Mouse (Mus musculus) CD8-positive naive resting alpha-beta T cell, adult 2 months (primary cell): ENCODE measurements around the gene R3hdml.

ENCODE experiments used
- DNase-seq, 2 experiments: peaks; one replicate each; pipeline ENCODE4 v3.0.0; 2022; ENCODE audit warnings: low read depth in 2 of 2, low spot score in 2 of 2

The R3hdml gene

GRCm38 (mm10) chr2:163471710-163472465 is 20.2 kb upstream of the R3hdml start:
- no peak for DNase-seq

- DNase-seq: peak; percentile 96
These were observed 19.7 kb upstream of the R3hdml start, which contains the start of gene Fitm2 for GRCm38 (mm10) chr2:163472466-163472851. TSS of gene Fitm2 (minus strand) at chr2:163472629.

DNA sequence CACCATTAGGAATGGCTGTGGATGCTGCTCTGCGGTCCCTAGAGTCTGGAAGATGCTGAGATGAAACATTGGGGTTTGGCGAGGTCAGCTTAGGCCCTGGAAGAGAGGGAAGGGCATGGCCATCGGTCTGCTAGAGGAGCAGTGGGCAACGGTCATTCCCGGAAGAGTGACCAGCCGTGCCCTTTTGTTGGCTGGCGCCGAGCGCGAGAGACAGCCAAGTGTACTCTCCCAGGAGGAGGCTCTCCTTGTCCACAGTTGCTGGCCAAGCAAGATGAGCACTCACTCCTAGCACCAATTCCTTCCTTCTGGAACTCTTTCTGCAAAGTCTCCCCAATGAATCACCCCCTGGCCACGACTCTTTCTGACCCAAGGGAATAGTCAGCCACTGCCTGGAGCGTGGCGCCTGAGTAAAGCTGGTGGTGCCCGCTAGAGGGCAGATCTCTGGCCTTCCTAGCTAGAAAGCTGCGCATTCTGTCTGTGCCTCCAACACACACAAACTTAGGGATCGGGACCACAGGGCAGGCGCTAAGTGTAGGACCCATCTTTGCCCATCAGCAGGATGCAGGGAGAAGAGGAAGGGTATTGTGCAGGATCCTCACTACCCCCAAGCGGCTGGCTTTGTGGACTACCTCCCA is 11.8 kb upstream of the R3hdml start:
- DNase-seq: no peak

GRCm38 (mm10) chr2:163481539-163482029 is 10.5 kb upstream of the R3hdml start:
- no peak for DNase-seq

- DNase-seq: no peak
These were observed 4.8 kb upstream of the R3hdml start for GRCm38 (mm10) chr2:163487360-163487759.

GRCm38 (mm10) chr2:163489725-163490291 is 2.3 kb upstream of the R3hdml start:
- DNase-seq: no peak

- DNase-seq: no peak
These were observed 1.5 kb upstream of the R3hdml start for GRCm38 (mm10) chr2:163490656-163491055.

DNA sequence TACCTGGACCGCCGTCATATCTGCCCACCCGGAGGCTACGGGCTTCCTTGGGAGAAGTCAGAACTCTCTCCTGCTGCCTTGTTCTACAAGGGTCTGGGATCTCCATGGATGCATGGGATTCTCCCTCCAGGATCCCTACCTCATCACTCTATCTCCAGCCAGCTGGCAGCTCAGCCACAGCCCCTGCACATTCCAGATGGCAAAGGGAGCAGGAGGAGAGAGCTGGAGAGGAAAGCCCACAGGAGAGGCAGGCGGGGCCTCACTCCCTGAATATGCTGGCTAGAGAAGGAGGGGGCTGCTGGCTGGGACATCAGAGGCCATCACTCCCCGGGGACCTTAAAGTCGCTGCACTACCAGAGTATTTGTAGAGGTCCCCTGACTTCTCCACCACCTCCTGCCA is 767 bp upstream of the R3hdml start:
- DNase-seq: no peak

DNA sequence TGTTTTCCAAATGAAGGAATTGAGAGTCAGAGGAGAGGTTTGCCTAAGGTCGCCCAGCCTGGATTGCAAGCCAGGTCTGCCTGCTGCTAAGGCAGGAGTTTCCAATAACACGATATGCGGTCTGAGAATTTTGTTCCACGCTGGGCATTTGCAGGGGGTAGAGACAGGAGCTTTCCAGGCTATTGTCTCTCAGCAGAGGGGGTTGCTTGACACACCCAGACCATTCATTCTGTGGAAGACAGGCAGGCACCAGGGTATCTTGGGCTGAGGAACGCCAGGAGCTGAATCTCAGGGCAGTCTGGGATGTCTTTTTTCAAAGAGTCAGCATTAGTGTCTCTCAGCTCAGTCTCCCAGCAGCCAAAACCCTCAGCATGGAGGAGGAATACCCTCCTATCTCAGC is 913 bp downstream of the R3hdml start:
- DNase-seq: no peak

DNA sequence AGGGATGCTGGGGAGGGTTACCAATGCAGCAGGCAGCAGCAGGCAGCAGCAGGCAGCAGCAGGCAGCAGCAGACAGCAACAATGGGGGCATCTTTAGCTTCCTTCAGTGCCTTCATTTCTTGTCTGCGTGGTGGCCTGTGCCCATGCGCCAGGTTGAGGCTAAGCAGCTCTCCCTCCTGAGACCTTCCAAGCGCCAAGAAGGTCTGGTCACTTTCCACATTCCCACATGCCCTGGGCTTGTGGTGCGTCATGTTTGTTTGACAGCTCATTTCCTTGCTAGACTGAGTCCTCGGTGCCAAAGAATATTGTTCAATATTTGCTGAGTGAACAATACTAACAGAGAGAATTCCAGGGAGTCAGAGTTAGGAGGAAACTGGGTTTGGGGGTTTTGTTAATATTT is 1.9 kb downstream of the R3hdml start:
- DNase-seq: no peak

- DNase-seq: no peak
These were observed 2.3 kb downstream of the R3hdml start for GRCm38 (mm10) chr2:163494456-163494855.

GRCm38 (mm10) chr2:163502219-163502618 is 10.1 kb downstream of the R3hdml start:
- DNase-seq: no peak

DNA sequence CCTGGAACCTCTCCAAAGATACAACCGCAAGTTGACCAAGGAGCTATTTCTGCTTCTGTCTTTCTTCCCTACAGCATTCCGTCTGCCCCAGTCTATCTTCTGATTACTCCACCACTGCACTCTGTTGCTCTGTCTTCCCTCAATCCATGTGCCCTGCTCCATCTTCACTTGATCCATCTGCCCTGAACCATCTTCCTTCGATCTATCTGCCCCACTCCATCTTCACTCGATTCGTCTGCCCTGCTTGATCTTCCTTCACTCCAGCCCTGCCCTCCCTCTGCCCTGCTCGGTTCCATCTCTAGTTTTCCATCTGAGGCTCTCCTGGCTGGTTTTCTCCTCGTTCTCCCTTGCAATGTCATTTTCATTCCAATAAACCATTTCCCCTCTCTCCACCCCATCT is 11.1 kb downstream of the R3hdml start:
- DNase-seq: no peak

DNA sequence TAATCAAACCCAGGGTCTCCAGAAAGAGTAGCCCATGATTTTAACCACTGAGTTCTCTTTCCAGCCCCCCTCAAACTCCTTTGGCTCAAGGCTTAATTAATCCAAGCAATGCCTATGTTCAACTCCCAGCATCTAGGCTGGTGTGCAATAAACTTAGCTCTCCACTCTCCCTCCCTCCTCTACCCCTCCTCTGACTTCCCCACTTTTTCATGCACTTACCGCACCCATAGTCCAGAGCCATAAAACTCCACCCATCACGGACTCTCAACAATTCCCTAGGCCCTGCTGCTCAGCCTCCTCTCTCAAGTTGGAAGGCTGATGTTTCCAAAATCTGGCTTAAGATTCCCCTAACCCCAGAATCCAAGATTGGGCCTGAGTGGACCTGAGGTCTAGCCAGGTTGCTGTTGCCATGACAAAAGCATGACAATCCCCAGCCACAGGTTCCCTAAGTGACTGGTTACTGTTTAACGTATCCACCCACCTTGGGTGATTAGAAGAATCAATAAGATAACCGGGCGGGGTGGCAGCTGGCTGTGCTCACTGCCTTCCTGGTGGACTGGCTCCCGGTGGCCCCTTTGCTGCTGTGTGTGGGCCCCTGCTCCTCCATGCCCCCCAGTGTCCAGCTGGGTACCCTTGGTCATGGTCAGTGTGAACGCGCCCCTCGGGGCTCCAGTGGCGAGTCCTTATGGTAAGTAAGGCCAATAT is 14.3 kb downstream of the R3hdml start, which contains the start of gene Hnf4a:
Gene Hnf4a, plus strand, starts transcription at position 509 of the 705 bp plus-strand sequence.
- no peak for DNase-seq

DNA sequence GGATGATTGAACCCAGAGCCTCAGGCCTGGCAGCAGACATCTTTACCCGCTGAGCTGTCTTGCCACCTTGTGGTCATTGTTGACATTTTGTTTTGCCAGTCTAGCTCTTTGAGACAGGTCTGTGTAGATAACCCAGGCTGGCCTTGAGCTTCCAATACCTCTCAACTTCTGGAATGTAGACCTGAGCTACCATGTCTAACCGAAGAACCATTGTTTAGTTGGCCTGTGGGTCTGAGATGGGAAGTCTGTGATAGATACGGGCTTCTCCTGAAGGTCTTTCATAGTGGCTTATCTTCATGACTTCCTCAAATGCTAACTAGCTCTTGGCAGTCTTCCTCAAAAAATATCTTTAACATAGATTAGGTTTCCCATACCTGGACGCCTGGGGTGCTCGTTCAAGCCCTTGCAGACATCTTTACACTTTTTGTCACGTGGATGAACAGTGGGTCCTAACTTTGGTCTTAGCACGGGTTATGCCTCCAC is 33.7 kb downstream of the R3hdml start:
- no peak for DNase-seq

GRCm38 (mm10) chr2:163527497-163527896 is 35.4 kb downstream of the R3hdml start:
- DNase-seq: no peak

GRCm38 (mm10) chr2:163530418-163530817 is 38.3 kb downstream of the R3hdml start:
- DNase-seq: no peak

DNA sequence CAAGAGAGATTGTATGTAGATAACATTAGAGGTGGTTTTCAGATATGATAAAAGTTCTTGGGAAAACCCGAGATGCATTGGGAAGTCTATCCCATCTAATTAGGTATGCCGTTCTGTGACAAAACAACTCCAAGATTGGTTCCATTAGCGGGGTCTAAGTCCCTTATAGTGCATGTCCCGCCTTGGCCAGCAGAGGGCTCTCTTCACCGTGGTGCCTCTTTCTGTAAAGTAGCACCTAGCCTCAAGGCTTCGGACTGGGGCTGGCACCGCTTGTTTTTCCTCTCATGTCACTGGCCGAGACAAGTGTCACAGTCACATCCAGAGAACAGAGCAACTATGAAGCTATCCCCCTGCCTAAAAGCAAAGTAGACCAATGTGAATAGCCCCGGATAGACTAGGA is 39.8 kb downstream of the R3hdml start:
- DNase-seq: peak; percentile 66 to 77

GRCm38 (mm10) chr2:163533226-163533625 is 41.1 kb downstream of the R3hdml start:
- no peak for DNase-seq

- peak; percentile 73 to 82 for DNase-seq
These were observed 42.9 kb downstream of the R3hdml start for GRCm38 (mm10) chr2:163534958-163535524.

GRCm38 (mm10) chr2:163537443-163537842 is 45.3 kb downstream of the R3hdml start:
- DNase-seq: no peak
